Mouse (Mus musculus) liver, postnatal 0 days (tissue): ENCODE data around the gene Arhgap28. TPM values are rescaled to one million over a fixed set of nuclear protein-coding genes. Genes with fewer than 3 reads are reported as not detected.

ENCODE experiments used
- ATAC-seq: fragments of 200-750 bp; cut with Nextera tagmentation; 2 replicates; pipeline ENCODE4 v1.8.0; 2017; ENCODE audit warnings: mild to moderate bottlenecking, moderate library complexity
- DNase-seq: peaks from one replicate; pipeline ENCODE4 v3.0.0-alpha.2; 2016
- H3K27ac ChIP-seq: fragments of 300-500 bp; sonication (generic); 2 replicates; pipeline ENCODE4 v1.5.1; 2014; ENCODE audit warnings: antibody characterized with exemption, moderate library complexity, mild to moderate bottlenecking, low read depth
- H3K27me3 ChIP-seq: fragments of 300-500 bp; sonication (generic); 2 replicates; pipeline ENCODE4 v1.6.1; 2014; ENCODE audit warnings: low read length, control low read depth, mixed read lengths; ENCODE audit not compliant: insufficient read depth
- H3K36me3 ChIP-seq: fragments of 300-500 bp; sonication (generic); replicated peaks from 2 replicates; pipeline ENCODE4 v1.6.1; 2014; ENCODE audit warnings: mild to moderate bottlenecking, control low read depth, low read length, moderate library complexity, mixed read lengths; ENCODE audit not compliant: insufficient read depth
- H3K4me1 ChIP-seq: fragments of 300-500 bp; sonication (generic); 2 replicates; pipeline ENCODE4 v1.6.1; 2014; ENCODE audit warnings: antibody characterized with exemption, mild to moderate bottlenecking, control low read depth; ENCODE audit not compliant: insufficient read depth
- H3K4me2 ChIP-seq: fragments of 300-500 bp; sonication (generic); 2 replicates; pipeline ENCODE4 v1.6.1; 2014; ENCODE audit warnings: low read depth, mild to moderate bottlenecking, low read length, moderate library complexity, mixed read lengths
- H3K4me3 ChIP-seq: fragments of 300-500 bp; sonication (generic); 2 replicates; pipeline ENCODE4 v1.5.1; 2014; ENCODE audit warnings: low read depth, low read length
- H3K9ac ChIP-seq: fragments of 300-500 bp; sonication (generic); replicated peaks from 2 replicates; pipeline ENCODE4 v1.6.1; 2014; ENCODE audit warnings: mild to moderate bottlenecking, moderate library complexity
- H3K9me3 ChIP-seq: fragments of 300-500 bp; sonication (generic); 2 replicates; pipeline ENCODE4 v1.6.1; 2016; ENCODE audit warnings: mild to moderate bottlenecking, control low read depth, low read length, mixed read lengths
- CTCF ChIP-seq: sonication (generic); IDR thresholded peaks from 2 replicates; pipeline ENCODE4 v1.5.1; 2016; ENCODE audit warnings: antibody characterized with exemption, low read depth
- EP300 ChIP-seq: IDR thresholded peaks from 2 replicates; pipeline ENCODE4 v1.6.1; 2016; ENCODE audit warnings: antibody characterized with exemption, low read depth, mild to moderate bottlenecking
- WGBS: fragments of 180-500 bp; shearing (Covaris S2); extraction: QIAGEN DNeasy Blood & Tissue Kit; methylation state at CpG from one replicate; pipeline ENCODE4 v1.1.7; 2014; ENCODE audit not compliant: insufficient replicate concordance; 5-methylcytosine and 5-hydroxymethylcytosine counted together
- polyA plus RNA-seq: library from polyadenylated mRNA; unstranded; fragments of >200 nt; fragmentation: Nextera tagmentation; extraction: Ambion mirVana; gene quantifications from 2 replicates; pipeline ENCODE4 v1.2.1, GENCODE M21; 2015

The Arhgap28 gene
- polyA plus RNA-seq, 1 experiment from 2014 or later: 0.48 TPM

DNA sequence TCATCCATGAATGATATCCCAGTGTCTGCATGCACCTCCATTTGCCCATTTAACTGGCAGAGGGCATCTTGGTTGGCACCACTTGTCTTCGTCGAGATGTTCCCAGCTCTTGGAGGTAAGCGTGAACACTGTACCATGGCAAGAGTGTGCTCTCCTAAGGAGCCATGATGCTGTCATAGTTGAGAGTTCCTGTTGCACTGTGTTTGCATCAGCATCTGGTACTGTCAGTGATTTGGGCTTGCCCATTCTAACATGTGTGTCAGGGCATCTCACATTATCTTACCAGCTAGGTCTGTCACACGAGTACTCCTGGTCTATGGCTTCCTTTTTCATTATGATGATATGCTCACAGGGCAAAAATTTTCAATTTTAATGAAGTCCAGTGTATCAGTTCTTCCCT is 24.6 kb upstream of the Arhgap28 start:
- no peak for ATAC-seq
- Histone ChIP-seq H3K9me3 (no peaks in the 10 kb centered on the region), H3K27ac (no peak overlapping the region), H3K4me2 (no peak overlapping the region), H3K27me3 (no peaks in the 10 kb centered on the region), H3K4me3 (no peak overlapping the region), H3K36me3 (no peaks in the 10 kb centered on the region), H3K9ac (no peak overlapping the region), H3K4me1 (no peaks in the 10 kb centered on the region)
- TF ChIP-seq EP300 (no peak), CTCF (no peak)
- 82% methylated on average over 4 of the region's 4 CpGs for WGBS
- DNase-seq: no peak

- Histone ChIP-seq H3K9me3 (no peaks in the 10 kb centered on the region), H3K9ac (no peak overlapping the region), H3K4me3 (no peak overlapping the region), H3K4me1 (no peaks in the 10 kb centered on the region), H3K36me3 (no peaks in the 10 kb centered on the region), H3K27me3 (no peaks in the 10 kb centered on the region), H3K4me2 (no peak overlapping the region), H3K27ac (no peak overlapping the region)
- DNase-seq (no peak), ATAC-seq (no peak)
- no peak for TF ChIP-seq EP300
- TF ChIP-seq CTCF: no peak
- 45% methylated on average over 7 of the region's 7 CpGs for WGBS
These were observed 20.4 kb upstream of the Arhgap28 start for GRCm38 (mm10) chr17:68024327-68024726.

GRCm38 (mm10) chr17:68019466-68020065 is 15.6 kb upstream of the Arhgap28 start:
- Histone ChIP-seq H3K4me2 (no peak overlapping the region), H3K9ac (no peak overlapping the region), H3K36me3 (no peaks in the 10 kb centered on the region), H3K4me1 (no peaks in the 10 kb centered on the region), H3K4me3 (no peak overlapping the region), H3K9me3 (no peaks in the 10 kb centered on the region), H3K27me3 (no peaks in the 10 kb centered on the region), H3K27ac (no peak overlapping the region)
- DNase-seq (no peak), ATAC-seq (no peak)
- 48% methylated on average over 15 of the region's 15 CpGs for WGBS
- TF ChIP-seq CTCF (no peak), EP300 (no peak)

DNA sequence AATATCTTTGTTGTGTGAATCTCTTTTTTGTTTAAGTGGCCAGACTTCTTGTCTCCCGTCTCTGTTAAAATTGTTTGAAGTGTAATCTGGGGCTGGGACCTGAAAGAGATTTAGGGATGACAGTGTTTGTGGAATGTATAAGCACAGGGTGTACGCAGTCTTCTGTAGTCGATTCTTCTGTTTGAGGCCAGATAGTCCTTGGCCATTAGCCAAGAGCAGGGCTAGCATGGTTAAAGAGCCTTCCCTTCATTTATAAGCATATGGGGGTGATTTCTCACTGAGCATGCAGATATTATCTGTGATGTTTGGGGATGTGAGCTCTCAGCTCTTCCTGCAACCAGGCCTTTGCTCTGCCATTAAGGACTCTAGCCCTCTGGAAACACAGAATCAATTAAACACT is 13.2 kb upstream of the Arhgap28 start:
- Histone ChIP-seq H3K9ac (no peak overlapping the region), H3K9me3 (no peaks in the 10 kb centered on the region), H3K27ac (no peak overlapping the region), H3K36me3 (no peaks in the 10 kb centered on the region), H3K4me1 (no peaks in the 10 kb centered on the region), H3K4me2 (no peak overlapping the region), H3K4me3 (no peak overlapping the region), H3K27me3 (no peaks in the 10 kb centered on the region)
- ATAC-seq: no peak
- 54% methylated on average over 3 of the region's 3 CpGs for WGBS
- no peak for DNase-seq
- no peak for TF ChIP-seq CTCF
- no peak for TF ChIP-seq EP300

- Histone ChIP-seq H3K4me3 (no peak overlapping the region), H3K4me1 (no peaks in the 10 kb centered on the region), H3K36me3 (no peaks in the 10 kb centered on the region), H3K9ac (no peak overlapping the region), H3K4me2 (no peak overlapping the region), H3K27me3 (no peaks in the 10 kb centered on the region), H3K9me3 (no peaks in the 10 kb centered on the region), H3K27ac (no peak overlapping the region)
- no peak for ATAC-seq
- no peak for DNase-seq
- WGBS: 81% methylated on average over 5 of the region's 5 CpGs
- TF ChIP-seq CTCF (no peak), EP300 (no peak)
These were observed 7.7 kb upstream of the Arhgap28 start for GRCm38 (mm10) chr17:68011606-68012005.

- Histone ChIP-seq H3K36me3 (no peaks in the 10 kb centered on the region), H3K9me3 (no peaks in the 10 kb centered on the region), H3K4me3 (no peak overlapping the region), H3K4me2 (no peak overlapping the region), H3K27me3 (no peaks in the 10 kb centered on the region), H3K9ac (no peak overlapping the region), H3K27ac (no peak overlapping the region), H3K4me1 (no peaks in the 10 kb centered on the region)
- ATAC-seq (no peak), DNase-seq (no peak)
- WGBS: 87% methylated on average over 5 of the region's 5 CpGs
- TF ChIP-seq EP300 (no peak), CTCF (no peak)
These were observed 6.1 kb upstream of the Arhgap28 start for GRCm38 (mm10) chr17:68010041-68010440.
